Mouse (Mus musculus) Muller cell, postnatal 12 days (primary cell): Measurements from ENCODE around the gene Lpp.

ENCODE experiments used
- DNase-seq: peaks from one replicate; pipeline ENCODE4 v3.0.0-alpha.2; 2015; ENCODE audit errors: inconsistent ontology term

Lpp gene

DNA sequence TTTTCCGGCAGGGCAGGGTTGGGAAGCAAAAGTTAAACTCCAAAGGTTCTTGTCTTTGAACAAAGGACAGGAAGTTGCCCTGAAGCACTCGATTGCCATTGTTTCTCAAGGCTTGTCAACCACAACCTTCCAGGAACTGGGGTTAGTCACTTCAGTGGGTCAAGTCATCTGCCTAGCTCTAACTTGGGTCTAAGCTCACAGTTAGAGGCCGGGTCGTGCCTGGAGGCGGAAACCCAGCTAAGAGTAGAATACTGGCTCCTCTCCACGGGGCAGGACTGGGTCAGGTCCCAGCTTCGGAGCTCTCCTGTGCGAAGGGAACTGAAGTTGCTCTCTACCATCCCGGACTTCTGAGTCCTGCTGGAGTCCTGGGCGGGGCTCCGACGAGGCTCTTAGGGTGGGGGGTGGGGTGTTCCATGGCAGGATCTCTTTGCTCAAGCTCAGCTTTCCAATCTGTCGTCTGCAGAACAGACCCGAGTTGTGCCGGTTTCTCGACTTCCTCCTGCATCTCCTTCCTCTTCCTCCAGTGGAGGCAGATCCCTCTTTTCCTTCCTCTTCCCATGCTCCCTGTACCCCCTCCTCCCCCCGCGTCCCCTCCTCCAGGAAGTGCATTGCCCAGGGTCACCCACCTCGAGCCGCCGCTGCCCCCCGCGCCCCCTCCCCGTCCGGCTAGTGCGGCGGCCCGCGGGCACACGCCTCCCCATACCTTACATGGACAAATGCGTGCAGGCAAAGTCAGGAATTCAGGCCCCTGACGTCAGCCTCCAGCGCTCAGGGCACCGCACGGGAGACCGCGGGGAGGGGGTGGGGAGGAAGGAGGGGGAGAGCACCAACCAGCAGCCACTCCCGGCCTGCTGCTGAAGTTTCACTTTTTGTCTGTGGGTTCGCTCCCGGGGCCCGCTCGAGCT lies at the start of gene Lpp:
Gene Lpp (plus strand): TSS at position 857 of the 905 bp plus-strand sequence.
- peak; percentile 96 for DNase-seq

DNA sequence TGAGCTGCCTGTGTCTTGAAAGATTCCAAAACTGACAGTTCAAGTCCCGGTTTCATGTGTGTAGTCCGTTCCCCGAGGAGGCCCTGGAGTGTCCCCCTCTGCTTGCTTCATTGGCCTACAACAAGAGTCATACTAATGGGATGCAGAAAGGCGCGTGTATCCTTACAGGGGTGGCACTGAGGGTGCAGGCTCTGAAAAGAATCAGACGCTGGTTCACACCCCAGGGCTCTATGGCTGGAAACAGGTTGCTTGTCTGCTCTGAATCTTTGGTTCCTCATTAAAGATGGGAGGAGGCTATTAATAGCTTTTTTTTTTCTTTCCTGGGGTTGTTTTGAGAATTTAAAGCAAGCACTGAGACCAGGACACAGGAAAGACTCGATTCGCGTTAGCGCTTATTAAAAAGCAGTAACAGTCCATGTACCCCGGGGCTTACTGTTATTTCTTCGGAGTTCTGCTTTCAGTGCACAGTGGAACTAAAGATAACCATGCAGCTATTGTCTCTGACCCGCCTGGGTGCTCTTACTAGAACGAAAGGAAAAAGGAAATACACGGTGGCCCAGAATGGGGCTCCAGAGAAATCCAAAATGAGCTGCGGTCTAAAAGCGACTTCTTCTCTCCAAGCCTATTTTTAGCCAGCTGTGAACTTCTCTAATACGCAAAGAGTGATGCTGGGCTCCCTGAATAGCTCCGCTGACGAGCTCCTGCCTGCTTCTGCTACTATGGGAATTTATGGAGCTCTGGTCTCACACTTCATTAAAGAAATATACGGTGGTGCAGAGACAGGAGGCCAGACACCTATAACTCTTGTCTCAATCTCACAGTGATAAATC lies 45.5 kb upstream of the Lpp start:
- peak; percentile 14 for DNase-seq

DNA sequence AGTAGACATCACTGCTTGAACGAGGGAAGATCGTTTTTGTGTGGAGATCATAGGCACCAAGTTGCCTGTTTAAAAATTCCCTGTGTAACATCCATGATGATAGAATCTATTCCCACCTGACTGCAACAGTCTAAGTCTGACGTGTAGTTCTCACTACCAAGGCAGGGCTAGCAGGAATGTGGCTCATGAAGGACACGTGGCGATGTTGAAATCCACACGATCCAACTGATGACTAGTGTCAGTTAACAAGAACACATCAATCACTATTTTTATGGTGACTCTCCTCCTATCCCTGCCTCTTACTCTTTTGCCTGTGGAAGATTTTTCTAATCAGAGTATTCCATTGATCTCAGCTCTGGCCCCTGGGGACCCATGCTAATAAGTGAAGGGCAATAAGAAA lies 43.0 kb upstream of the Lpp start:
- no peak for DNase-seq

DNA sequence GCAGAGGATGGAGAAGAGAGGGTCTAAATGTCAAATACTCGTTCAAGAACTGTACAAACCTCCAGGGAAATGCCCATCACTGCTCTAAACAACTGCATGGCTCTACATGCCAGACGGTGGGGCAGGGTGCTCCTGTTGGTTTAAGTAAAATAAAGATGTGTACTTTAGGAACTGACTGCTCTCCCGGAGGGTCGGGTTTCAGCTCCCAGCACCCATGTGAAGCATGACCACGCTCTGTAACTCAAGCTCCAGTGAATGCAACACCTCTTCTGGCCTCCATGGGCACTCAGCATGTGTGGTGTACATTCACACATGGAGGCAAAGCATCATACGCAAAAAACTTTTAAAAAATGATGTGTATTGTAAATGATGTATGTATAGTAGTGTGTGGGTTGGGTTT lies 42.6 kb upstream of the Lpp start:
- no peak for DNase-seq

DNA sequence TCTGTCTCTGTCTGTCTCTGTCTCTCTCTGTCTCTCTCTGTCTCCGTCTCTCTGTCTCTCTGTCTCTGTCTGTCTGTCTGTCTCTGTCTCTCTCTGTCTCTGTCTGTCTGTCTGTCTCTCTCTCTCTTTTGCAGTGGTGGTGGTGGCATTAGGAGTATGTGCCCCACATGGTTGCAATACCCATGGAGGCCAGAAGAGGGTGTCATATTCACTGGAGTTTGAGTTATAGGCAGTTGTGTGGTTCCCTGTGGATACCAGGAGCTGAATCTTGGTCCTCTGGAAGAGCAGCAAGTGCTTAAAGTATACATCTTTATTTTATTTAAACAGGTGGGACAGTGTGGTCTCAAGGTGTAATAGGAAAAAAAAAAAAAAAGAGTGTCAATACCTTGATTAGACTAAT lies 41.5 kb upstream of the Lpp start:
- no peak for DNase-seq

DNA sequence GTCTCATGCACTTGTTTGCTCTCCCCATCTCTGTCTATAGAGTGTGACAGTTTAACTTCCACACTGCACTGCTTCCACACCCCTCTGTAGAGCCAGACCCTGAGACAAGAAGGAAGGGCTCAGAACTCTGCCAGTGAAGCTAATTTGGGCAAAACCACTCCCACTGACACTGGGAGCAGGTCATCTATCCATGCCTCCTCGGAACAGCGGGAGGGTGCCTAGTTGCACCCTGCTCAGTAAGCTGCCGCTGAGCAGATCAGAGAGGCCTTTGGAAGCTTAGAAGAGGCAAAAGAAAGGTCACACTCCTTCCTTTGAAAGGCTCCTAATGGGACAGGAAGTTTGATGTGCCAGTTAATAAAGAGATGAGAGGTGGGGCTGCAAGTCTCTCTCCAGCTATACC lies 39.5 kb upstream of the Lpp start:
- no peak for DNase-seq

DNA sequence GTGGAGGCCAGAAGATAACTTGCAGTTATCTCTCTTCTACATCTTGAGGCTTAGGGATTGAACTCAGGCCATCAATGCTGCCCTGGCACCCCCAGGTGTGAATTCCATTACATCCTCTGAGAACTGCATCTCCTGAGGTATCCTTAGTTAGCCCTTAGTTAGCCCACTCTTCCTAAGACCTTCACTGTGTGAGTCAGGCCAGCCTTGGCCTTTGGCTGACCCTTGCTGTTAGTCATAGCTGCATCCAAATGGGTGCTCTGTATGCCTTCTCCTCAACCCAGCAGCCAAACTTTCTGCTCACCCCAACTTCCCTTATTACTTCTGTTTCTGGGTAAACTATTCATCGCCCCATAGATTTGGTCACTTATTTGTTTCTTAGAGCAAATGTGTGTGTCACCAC lies 31.6 kb upstream of the Lpp start:
- DNase-seq: peak; percentile 36

DNA sequence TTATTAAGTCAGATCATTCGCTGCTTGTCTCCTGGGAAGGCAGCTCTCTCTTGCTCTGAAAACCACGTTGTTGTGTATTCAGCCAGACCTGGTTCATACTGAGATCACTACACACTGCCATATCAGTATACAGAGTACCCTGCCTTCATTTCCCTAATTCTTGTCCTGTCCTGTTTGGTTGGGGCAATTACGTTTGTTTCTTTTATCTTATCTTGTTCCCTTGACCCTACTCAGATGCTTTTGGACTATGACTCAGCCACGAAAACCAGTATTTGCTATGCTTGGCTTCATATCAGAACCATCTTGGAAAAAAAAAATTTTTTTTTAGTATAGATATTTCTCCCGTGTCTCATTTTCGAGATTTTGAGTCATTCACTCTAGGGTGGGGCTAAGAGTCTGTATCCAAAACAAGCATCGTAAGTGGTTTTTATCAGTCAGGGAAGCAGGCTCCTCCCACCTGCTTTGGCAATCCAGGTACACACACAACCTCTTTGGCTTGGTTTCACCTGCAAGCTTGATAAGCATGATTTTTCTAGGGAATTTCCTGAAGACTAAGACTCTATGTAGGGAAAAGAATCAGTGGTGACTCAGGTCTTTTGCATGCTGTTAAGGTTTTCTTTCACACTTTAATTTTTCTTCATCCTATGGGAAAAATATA lies 29.1 kb upstream of the Lpp start:
- no peak for DNase-seq

DNA sequence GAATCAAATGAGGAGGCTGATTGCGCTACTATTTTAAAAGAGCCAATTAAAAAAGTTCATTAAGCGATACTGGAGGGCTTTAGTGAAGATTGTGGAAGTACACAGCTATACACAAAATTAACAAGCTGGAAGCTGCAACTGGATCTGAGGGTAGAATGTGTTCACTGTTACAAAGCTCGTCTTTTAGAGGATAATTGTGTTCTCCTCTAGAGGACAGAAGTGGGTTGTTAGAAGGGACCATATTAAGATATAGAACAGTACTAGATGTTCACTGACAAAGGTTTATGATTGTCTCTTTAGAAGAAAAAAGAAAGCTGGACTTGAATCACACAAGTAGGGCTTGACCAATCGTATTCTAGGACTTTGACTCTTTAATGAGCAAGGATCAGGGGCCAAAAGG lies 27.4 kb upstream of the Lpp start:
- no peak for DNase-seq

DNA sequence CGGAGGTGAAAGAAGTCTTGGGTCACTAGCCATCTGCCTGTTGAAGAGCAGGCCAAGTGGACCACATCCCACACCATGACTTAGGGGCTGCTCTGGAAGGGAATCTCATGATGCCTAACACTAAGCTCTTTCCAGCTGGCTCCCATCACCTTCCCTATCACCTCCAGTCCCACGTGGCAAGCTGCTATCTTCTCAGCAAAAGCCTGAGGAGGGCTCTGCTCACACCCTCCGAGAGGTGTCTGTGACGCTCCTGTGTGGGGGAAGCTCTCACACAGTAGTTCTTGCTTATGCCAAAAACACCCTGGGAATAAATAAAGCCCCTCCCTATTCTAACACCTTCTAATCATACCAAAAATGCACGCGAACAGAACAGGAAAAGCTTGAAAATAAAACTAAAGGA lies 26.2 kb upstream of the Lpp start:
- DNase-seq: no peak

DNA sequence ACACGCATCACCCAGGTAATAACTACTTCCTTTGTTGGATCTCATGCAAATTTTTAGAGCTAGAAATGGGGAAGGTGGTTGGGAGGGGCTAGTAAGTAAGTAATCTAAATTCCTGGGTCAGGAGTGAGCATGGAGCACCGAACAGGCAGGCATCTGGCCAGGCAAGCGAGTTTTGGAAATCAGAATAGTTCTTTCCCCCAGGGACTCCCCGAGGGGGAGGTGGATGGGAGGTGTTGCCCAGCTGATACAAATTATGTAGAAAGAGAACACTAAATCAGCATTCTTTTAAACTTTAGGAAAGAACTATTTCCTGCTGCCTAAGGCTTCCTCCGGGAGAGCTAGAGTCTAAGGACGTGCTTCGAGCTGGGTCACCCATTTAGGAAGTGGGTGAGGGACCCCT lies 25.8 kb upstream of the Lpp start:
- DNase-seq: no peak

DNA sequence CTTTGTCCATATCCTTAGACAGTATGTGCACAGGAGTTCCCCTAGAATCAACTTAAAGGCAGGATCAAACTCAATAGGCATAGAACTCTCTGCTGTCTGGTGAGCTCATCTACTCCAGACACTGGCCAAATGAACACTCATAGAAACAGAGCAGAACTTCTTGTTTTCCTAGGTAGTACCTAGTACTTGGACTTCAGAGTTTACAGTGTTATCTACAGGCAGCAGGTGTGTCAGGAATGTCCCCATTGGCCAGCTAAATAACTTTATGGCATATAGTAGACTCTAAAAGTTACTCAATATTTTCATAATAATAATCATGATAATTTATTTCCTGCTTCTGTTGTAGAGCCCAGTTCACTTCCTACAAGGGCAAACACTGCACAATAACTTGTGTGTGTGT lies 16.8 kb upstream of the Lpp start:
- no peak for DNase-seq

DNA sequence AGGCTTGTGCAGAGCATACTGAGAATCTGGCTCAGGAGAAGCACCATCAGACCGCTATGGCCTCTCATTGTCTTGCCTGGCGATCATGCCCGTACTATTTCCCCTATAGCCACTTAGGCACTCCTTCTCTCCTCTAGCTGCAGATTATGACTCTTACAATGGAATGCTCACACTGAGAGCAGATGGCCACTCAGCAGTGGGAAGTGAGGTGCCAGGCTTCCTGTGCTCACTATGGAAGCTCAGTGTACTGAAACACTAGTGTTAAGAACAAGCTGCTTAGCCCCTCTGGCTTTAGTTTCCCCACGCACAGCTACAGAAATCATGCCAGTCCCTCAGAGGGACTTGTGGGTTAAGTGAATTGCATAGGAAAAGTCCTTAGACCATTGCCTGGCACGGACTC lies 2.7 kb upstream of the Lpp start:
- DNase-seq: peak; percentile 31

DNA sequence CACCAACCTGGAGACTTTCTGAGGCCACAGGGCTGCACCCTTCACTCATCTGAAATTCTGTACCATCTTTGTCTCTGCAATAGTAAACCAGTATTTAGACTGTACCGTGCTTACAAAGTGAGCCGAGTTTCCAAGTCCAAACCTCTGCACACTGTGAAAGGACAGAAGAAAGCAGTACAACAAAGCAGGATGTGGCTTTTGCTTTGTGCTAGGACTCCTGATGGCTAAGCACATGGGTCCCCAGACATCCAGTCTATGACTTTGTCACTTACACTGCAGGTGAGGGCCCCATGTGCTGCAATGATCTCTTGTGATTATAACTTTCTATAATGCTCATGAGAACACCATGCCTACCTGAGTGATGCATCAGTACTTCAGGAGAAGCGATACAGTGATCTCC lies 2.2 kb upstream of the Lpp start:
- no peak for DNase-seq

DNA sequence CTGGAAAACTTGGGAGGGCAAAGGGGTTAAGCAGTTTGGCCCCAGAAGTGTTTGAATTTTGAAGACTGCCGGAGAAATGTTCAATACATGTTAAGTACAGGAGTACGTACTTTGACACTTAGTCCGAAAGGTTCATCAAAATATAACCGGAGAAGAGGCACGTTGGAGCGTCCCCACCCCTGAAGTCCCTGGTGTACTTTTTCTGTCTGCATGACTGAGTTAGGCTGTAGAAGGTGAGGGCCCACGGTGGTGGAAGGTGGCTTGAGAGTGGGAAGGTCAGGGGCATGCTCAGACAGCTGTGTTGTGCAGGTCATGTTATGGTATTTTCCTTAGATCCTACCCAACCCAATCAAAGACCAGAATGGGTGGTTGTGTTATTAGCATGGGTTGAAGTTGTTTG lies 1.4 kb upstream of the Lpp start:
- no peak for DNase-seq

DNA sequence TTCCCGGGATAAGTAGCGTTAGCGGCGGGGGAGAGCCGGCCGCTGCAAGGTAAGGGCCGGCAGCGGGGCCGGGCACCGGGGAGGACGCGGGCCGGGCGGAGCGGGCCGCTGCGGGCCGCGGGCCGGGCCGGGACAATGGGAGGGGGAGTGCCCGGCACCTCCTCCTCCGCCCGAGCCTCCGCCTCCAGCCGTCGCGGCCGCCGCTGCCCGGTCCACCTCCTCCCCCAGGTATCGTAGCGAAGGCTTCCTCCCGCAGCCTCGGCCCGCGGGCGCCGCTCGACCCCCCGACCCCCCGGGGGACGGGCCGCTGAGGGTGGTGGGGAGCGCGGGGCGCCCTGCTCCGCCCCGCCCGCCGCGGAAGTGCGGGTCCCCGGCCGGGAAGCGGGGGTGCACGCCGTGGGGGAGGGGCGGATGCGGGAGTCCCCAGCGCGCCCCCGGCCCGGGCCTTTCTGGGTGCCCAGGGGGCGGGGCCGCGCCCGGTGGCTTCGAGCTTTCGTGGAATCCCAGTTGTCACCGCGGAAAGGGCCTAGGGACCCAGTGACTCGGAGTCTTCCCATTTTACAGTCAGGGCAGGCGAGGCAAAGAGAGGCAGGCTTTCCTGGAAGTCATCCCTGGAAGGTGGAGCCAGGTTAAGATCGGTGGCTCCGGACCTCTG lies 376 bp downstream of the Lpp start:
- DNase-seq: peak; percentile 73

DNA sequence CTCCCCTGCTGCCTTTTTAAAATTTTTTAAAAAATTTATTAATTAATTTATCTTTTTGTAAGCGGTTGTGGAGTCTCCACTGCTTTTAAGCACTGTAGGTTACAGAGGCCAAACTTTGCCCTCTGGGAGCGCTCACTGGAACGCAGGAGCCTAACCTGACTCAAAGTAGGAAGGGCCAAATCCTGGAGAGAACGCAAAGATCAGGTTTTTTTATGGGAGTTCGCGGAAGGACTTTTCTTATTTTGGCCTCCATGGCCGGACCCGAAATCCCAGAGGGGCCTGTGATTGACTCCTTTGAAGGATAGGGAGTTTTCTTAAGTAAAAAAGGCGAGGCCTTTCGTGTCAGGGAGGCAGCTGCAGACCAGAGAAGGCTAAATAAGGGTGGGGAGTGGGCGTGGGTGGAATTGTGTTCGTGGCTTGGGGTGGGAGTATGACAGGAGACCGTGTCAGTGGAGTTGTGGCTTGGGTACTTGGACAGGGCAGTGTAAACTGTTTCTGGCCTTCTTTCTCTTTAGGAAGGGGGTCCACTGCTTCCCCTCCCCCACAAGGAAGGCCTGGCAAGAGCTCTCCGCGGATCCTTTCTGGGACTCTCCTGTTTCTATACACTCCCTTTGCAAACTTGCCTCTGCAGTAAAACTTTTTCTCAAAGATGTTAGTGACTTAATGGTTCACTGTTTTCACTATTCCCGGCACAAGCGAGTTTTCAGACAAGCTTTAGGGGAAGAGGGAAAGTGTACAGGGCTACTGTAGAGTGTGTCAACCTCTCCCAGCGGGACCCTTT lies 1.1 kb downstream of the Lpp start:
- DNase-seq: peak; percentile 51

DNA sequence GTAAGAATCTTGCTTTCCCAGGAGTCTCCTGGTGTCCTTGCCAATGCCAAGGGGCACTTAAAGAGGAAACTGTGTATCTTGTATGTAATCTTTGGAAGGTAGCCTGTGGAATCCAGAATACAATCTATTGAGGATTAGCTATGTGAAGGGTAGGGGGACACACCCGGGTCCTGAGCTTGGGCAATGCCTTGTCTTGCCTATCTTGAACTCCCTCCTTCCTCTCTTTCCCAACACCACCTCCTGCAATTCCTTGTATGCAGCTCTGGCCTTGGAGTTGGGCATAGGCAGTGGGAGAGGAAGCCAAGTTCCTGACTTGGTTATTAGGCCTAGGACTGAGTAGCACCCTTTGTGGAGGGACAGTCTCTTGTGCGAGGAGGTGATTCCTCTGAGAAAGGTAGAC lies 1.8 kb downstream of the Lpp start:
- DNase-seq: no peak

DNA sequence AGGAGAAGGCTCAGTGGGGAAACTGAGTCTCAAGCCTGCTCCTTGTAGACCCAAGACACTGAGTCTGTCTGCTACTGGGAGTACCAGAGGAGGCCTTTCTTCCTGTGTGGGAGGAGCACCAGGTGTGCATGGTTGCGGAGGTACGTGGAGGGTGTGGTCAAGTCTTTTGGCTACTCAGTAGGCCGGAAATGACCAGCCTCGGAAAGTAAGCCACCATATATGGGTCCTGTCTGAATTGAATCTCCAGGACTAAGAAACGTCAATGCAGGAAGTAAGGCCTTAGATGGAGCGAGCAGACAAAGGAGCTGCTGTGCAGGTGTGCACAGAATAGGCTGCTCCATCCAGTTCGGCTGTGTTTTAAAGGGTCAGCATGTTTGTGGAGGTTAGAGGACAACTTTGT lies 3.2 kb downstream of the Lpp start:
- no peak for DNase-seq

DNA sequence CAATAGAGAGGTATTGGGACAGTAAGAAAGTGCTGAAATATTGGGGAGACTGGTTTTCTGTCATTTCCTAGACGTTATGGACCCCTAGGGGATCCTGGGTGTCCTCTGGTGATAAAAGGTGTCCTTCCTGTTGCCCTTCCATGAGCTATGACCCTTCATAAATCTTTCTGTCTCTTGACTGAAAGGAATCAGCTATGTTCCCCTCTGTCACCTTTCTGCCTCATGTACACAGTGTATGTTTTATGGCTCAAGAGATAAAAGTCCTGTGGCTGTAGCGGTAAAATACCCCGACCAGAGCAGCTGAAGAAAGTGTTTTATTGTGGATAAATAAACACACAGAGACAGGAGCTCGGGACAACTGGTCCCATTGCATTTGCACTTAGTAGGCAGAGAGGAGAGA lies 5.2 kb downstream of the Lpp start:
- no peak for DNase-seq

DNA sequence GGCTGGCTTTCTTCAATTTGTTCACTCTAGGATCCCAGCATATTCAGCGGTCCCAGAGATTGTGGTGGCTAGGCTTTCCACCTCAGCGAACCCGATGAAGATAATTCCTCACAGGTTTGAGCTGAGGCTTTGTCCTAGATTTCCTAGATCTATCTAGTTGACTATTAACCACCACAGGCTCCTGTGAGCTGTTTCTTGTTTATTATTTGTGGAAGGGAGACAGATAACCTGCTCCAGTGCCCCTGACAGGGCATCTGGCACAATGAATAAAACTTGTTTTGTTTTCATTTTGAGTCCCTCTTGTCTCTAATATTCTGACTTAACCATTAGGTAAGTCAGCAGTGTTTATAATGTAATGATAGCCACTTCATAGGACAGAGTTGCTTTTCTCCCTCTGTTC lies 5.6 kb downstream of the Lpp start:
- peak; percentile 35 for DNase-seq
